Mouse (Mus musculus) cerebellum, adult 9-10 months (tissue): ENCODE data around the gene Nudt16l1.

Experiments
- DNase-seq: peaks from one replicate; pipeline ENCODE4 v3.0.0; 2022

Gene Nudt16l1

DNA sequence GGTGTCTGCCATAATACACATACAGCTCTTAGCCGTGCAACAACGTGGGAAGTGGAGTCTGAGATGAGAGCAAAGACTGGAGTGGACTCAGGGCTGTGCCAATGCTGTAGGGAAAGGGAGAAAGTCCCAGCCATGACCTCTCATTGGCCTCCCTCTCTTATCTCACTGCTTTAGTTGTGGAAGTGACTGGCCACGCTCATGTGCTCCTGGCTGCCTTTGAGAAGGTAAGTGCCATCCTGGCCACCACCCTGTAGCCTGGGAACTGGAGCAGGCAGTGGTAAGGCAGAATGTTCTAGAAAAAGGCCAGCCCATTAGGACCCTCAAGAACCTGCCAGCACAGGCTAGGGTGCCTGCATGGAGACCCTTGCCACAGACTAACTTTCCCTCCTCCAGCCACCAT lies 22.6 kb upstream of the Nudt16l1 start:
- no peak for DNase-seq

DNA sequence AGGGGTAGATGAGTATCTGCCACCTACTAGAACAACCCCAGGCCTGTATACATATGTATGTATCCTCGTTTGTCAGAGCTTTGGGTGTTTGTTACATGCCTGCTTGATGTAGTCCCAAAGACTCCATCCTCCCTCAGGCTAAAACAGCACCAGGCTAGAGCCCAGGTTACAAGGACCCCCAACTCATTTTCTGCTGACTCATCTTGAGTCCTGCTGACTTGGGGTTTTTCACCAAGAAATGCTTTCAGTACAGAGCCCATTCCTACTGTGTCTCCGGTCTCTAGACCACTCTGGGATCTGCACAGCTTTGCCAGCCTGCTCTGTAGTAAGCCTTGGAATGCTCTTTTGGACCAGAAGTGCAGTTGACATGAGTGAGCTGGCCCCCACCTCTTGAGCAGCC lies 22.0 kb upstream of the Nudt16l1 start:
- no peak for DNase-seq

DNA sequence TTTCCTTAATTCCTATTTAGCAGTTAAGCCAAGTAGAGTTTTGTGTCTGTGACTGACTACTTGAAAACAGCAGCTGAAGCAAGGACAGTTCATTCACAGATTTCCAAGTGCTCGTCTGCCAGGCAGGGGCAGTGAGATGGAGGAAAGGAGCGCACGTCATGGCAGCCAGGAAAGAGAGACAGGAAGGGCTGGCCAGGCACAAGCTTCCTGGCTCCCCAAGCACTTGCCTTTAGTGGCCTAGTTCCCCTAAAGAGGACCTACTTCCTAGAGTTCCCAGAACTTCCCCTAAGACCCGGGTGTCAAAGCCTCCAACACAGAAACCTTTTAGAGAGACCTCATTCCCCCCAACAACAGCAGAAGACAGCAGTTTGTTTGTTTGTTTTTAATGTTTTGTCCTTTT lies 18.0 kb upstream of the Nudt16l1 start:
- no peak for DNase-seq

DNA sequence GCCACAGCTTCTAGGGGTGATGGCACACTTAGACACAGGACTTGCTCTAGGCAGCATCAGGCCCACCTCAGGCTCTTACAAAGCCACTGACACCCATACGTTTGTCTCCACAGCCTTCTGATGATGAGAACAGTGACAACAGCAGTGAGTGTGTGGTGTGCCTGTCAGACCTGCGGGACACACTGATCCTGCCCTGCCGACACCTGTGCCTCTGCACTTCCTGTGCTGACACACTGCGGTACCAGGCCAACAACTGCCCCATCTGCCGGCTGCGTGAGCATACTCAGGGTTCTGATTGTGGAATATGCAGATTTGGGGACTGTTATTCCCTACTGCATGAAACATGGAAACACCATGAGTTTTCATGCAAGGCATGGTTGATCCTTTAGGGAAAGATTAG lies 16.1 kb upstream of the Nudt16l1 start:
- no peak for DNase-seq

DNA sequence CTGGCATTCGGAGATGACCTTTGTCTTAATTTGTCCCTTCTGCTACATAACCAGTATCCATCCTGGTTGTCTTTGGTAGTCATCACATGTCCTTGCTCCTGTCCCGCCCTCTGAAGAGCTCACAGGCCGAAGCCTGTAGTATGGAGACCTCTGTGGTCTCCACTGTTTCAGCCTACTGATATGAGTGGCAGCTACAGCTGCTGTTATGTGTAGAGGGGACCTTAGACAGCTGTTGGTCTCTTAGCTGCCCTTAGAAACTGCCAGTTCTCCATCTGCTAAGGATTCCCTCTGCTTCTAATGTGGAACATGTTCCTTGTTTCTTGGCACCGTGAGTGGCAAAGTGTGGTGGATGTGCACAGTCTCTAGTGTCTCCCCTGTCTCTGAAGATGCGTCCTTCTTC lies 14.6 kb upstream of the Nudt16l1 start:
- no peak for DNase-seq

DNA sequence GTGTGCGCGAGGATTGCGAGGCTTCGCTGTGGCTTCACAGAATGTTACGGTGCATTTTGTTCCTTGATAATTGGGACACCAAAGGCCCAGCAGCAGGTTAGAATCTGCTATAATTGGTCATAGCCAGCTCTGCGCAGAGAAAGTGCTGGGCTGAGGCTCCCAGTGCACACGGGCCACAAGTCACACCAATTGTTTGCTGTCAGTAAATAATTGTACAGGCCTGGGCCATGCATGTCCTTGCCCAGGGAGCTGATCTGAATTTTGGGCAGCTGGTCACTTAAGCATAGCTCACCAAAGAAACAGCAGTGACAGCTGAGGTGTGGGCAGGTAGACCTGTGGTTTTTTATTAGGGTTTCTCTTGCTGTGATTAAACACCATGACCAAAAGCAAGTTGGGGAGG lies 10.6 kb upstream of the Nudt16l1 start:
- no peak for DNase-seq

DNA sequence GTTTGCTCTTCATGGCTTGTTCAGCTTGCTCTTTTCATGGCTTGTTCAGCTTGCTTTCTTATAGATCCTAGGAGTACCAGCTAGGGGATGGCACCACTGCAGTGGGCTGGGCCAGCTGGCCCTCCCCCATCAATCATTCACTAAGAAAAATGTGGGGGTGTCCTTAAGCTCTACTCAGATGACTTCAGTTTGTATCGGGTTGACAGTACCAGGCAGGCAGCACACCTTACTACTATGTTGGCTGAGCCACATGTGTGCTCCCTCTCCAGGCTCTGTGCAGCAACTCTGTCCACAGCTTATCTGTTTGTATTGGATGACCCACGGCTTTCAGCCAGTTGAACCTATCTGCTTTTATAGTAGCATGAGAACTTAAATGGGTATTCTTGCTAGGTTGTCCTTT lies 10.1 kb upstream of the Nudt16l1 start:
- DNase-seq: no peak

DNA sequence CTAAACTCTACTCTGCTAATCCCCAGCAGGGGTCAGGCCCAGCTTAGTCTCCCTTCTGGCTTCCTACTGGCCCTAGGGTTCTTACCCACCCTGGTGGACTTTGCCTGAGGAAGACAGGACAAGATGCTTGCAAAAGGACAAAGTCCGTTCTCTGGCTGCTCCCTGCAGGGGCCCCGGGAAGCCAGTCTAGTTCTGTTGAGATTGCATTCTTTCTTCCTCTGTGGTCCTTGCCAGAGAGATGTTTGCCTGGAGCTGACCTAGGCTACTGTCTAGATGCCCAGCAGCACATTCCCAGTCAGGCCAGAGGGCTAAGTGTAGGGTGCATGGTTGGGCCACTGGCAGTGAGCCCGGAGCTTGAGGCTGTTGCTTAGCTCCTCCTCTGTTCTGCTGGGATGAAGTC lies 6.1 kb upstream of the Nudt16l1 start:
- no peak for DNase-seq

DNA sequence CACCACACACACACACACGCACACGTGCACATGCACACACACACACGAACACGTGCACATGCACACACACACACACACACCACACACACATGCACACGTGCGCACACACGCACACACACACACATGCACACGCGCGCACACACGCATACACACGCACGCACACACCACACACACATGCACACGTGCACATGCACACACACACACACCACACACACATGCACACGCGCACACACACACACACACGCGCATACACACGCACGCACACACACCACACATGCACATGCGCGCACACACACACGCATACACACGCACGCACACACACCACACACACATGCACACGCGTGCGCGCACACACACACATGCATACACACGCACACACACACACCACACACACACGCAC lies 3.1 kb upstream of the Nudt16l1 start:
- DNase-seq: no peak

DNA sequence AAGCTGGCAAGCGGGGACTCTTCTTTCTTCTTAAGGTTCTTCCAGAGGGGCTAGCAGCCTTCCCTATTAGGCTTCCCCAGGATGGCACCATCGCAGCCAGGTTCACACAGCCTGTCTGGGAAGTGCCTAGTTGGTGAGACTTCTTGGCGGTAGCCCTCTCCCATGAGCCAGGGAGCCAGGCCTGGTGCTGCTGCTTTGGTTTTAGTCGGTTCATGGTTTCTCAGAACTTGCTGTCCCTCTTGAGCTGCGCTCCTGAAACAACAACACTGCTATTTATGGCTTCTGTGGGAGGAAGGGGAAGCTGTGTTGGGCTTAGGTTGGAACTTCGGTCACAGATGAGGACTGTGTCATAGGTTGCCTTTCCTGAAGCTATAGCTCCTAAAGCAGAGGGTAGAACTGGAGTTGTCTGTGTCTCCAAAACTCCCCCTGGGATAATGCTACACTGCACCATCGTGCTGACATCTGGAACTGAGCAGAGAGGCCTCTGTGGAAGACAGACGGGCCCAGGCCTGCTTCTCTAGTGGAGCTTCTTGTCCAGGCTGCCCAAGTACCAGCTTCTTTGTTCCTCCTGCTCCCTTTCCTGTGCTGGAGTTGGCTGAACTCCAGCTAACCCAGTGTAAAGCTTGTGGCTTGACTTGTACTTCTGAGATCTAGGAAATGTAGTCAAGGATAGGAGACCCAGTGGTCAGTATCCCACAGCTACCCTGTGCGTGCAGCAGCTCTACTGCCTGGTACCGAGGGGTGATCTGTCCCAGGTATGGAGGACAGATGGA lies 2.4 kb upstream of the Nudt16l1 start:
- DNase-seq: no peak

DNA sequence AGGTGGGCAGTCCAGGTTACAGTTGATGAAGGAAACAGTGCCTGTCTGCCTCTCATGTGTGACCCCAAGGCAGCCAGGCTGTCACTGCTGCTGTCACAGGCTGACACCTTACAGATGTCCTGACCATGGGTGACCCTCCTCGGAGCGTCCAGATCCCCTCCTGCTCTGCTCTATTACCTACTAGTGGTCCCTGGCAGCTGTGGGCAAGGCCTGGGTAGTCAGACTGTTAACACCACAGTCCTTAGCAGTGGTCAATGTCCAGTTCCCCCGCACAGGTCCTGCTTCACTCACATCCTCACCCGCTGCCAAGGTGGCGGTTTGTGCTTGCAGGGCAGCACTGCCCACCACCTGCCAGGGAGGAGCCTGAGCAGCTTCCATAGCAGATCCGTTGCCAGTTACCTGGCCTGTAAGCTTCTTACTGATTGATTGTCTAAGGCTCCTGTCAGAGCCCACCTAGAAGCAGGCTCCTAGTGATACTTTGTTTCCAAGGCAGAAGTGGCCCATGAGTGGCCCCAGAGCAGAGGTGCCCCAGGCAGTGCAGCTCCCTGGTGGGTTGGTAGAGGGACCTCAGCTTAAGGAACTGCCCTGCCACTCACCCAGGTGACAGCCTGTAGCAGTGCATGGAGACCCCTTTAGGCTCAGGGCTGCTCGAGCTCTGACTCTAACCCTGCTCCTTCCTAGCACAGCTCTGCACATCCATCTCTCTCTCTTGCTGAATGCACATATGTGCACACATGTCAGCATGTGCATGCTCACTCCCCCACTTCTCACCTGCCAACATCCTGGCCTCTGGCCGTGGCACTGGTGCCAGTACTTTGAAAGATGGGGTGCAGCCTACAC lies 990 bp upstream of the Nudt16l1 start:
- no peak for DNase-seq

DNA sequence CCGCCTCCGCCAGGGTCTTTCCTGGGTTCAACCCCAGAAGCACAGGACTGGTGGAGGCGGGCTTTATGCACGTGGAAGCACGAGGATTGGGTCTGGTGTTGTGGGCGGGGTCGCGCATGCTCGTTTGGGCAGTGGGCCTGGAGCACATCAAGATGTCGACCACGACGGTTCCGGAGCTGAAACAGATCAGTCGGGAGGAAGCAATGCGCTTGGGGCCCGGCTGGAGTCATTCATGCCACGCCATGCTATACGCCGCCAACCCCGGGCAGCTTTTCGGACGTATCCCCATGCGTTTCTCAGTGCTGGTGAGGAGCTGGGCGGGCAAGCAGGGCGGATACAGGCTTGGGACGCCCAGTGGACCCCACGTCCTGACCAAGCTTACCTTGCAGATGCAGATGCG lies 428 bp downstream of the Nudt16l1 start:
- DNase-seq: peak; percentile 96

DNA sequence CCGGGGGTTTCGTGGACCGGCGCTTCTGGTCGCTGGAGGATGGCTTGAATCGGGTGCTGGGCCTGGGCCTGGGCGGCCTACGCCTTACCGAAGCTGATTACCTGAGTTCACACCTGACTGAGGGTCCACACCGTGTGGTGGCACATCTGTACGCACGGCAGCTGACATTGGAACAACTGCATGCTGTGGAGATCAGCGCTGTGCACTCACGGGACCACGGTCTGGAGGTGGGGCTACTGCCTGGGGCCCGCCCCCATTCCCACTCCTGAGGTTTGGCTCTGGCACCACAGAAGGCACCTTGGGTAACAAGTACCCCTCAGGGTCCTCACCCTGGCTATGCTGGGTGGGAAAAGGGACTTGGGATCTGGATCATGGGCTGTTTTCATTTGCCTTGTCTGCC lies 851 bp downstream of the Nudt16l1 start:
- DNase-seq: peak; percentile 62

DNA sequence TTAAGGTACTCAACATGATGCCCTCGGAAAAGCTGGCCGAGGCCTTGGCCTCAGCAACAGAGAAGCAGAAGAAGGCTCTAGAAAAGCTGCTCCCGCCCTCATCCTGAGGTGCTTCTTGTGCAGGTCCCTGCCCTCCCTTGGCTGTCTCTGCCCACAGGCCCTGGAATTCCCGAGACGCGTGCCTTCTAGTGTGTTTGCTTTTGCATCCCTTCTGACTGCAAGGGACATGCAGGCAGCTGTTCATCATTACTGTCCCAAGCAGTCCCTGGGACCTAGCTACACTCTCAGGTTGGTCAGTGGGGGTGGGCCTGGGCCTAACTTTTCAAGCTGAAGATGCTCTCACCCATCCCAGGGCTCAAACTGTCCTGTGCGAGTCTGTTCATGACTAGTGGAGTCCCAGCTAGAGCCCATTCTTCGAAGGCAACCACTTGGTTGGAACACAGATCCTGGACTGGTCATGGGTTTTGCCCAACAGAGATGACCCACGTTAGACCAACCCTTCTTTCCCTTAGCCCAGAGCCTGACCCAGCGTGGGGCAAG lies 1.8 kb downstream of the Nudt16l1 start:
- DNase-seq: no peak

DNA sequence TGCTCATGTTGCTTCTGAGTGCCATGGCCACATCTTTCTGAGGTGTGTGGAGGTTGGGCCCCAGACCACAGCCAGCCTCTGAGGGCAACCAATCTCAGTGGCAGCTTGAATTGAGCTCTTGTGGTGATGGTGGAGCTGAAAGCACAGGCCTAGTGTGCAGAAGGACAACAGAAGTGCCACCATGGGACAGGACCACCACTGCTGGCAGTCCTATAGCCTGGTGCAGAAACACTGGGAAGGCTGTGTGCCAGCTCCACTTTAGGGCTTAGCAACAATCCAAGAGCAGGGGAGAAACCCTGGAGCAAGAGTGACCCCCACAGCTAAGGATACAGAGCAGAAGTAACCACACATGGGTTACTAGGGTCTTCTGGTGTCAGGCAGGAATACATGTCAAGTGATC lies 2.5 kb downstream of the Nudt16l1 start:
- DNase-seq: no peak

DNA sequence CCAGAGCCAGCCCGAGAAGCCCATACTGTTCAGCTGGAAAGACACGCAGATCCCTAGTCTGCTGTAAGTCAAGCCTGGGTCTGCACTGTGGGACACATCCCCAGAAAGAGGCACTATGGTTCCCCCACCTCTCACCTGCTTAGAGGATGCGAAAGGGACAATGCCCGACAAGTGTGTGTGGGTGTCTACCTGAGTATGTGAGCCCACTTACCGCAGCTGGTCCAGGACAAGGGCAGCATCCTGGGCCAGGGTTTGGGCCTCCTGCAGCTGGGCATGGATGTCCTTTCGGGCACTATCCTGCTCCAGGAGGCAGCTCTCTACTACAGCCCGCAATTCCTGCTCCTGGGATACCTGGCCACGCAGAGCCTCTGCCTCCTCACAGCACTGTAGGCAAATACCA lies 4.3 kb downstream of the Nudt16l1 start:
- DNase-seq: no peak

DNA sequence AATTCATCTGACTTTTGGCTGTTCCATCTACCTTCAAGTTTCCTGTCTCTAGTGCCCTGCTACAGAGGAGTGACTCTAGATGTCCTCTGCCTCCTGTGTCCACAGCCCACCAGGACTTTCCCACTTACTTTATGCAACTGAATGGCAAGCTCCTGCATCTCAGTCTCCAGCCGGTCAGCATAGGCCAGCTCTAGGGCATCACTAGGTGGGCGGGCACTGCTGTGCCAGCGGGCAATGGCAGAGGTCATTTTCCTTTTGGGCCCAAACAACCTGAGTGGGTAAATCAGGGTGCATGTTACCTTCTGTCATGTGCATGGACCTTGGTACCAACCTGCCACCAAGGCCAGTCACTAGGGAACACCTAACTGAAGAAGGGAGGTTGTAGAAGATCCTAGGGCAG lies 4.9 kb downstream of the Nudt16l1 start:
- no peak for DNase-seq

DNA sequence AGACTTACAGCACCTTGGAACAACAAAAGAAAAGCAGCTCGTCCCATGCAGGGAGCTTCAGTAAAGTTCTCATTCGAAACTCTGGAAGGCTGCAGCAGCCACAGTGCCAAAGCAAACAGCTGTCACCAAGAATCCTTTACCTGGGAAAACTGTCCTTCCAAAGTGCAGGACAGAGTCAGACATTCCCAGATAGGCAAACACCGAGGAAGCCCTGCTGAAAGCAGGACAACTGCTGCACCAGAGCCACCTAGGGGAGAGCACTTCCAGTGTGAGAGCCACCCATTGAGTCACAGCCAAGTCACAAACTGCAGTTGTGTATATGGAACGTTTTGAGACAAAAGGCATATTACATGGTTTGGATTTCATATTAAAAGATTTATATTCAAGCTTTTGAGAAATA lies 6.9 kb downstream of the Nudt16l1 start:
- no peak for DNase-seq

DNA sequence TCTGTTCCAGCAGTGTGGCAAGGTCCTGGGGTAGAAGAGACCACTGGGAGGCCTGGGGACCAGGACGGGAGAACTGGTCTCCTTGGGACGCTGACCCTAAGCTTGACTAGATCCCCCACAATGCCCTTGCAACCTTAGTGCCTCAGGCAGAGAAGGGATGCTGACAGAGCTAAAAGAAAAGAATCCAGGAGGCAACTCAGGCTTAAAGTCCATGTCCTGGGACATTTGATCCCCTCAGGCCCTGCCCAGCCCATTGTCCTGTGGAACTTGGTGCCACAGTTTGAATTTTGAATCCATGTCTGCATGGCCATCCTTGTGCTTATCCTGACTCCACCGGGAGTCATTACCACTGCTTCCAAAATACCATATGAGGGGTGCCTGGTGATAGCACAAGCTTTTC lies 7.6 kb downstream of the Nudt16l1 start:
- DNase-seq: no peak

DNA sequence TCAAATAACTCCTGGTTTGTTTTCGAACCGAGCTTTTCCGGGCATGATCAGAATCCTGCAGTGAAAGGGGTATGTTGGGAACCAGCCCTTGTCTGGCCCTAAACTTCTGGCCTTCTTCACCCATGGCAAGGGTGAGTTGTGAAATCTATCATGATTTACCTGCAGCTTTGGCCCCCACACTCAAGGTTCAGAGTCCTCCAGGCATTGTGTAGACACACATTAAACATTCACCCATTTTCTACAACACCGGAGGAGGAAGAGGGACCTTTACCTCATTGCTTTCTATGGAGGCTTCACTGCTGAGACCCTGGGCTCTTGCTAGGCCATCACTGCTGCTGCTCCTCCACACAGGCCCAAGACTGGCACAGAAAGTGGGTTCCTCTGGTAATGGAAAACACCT lies 8.8 kb downstream of the Nudt16l1 start:
- no peak for DNase-seq

DNA sequence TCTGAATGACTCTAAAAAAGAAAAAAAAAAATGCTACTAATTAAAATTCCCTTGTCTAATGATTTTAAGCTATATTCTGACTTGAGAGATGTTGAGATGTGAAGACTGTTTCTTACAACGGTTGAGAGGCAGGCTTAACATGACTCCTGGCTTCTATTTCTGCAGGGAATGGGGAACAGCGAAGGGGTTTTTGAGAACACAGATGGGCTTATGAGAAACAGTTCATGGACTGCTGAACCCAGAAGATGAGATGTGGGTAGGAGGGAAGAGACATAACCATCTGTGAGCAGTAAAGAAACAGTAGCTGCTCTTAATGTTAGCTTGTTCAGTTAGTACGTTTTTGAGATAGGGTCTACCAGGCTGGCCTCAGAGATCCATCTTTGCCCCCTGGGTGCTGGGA lies 18.0 kb downstream of the Nudt16l1 start:
- DNase-seq: no peak

DNA sequence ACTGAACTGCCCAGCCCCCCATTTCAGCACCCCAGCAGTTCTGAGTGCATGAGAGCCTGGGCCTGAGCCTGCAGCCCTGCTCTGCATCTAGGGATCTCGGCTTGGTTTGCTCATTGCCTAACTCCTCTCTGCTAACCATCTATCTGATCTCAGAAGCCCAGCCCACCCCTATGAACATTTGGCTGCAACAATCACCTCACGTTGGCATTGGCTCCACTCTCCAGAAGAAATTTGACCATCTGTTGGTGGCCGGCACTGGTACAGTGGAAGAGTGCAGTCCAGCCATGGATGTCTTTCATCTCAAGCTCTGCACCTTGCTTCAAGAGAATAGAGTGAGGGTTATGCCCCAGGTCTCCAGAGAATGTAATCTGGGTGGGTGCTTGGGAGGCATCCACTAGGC lies 18.9 kb downstream of the Nudt16l1 start:
- peak; percentile 82 for DNase-seq

DNA sequence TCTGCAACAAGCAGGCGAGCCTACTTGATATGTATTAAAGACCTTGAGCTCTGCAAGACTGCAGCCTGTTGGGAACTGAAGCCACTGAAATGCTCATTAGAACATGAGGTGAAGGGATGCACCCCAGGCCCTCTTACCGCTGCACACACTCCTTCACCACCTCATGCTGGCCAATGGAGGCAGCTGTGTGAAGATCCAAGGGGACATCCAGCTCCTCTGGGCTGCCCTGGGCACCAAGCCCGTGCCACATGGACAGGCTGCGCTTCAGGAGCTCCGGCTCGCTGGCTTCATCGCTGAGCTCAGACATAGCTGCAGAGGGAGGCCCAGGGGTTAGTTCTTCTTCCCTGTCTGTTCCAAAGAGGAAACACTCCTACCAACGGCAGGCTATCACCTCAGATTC lies 21.7 kb downstream of the Nudt16l1 start:
- no peak for DNase-seq

DNA sequence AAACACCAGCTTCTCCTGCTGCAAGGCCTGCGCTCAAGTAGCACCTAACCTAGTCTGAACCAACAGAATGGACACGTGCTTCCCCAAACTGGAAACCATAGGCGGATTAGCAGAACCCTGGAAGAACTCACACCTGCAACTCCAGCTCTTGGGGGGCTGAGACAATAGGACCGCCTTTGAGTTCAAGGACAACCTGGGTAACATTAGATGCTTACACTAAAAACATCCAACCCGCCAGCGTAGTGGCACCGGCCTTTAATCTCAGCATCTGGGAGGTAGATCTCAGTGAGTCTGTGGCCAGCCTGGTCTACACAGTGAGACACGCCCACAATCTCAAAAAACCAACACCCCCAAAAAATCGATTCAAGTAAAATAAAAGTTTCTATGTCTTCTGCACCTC lies 24.8 kb downstream of the Nudt16l1 start:
- DNase-seq: peak; percentile 60
